Mouse (Mus musculus) liver, adult 2 months (tissue): ENCODE results near the gene Tmx1.

Experiments used
- CTCF ChIP-seq: fragments of 200-500 bp; IDR thresholded peaks from 2 replicates; pipeline ENCODE4 v1.5.1; 2011; ENCODE audit warnings: low read depth, low read length, control low read depth
- POLR2A ChIP-seq: fragments of 200-500 bp; IDR thresholded peaks from 2 replicates; pipeline ENCODE4 v1.6.1; 2011; ENCODE audit warnings: low read length, control low read depth; ENCODE audit not compliant: insufficient read depth; ENCODE audit errors: extremely low read depth

DNA sequence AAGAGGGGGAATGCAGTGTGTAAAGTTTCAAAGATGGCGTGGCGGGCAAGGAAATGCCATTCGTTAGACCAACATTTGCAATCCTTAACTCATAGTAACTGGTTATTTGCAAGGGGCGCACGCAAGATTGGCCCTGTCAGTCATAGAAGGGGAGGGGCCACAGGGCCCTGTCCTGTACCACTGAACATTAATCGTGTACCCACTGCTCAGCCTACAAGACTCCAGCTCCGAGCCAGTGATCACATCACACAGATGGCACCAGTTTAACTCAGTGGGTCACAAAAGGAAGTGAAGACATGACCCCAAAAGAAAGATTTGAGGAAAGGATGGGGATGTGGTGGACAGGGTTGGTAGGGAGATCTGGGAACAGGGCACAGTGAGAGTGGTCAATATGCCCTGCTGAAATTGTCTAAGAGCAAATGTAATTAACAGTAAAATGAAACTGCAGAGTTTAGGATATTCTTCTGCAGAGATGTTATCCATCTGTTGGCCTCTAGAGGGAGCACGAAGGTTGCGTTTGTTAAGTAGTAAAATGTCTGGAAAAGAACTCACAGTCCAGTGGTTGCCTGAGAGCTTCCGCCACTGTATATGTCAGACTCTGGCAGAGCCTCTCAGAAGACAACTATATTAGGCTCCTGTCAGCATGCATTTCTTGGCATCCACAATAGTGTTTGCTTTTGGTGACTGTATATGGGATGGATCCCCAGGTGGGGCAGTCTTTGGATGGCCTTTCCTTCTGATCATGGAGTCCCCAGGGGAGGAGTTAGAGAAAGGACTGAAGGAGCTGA lies 41.8 kb downstream of the Tmx1 start:
- TF ChIP-seq POLR2A (no peak), CTCF (peak; percentile 29; the same call in 1 of the 2 replicates)
